Mouse (Mus musculus) granulocyte monocyte progenitor cell, adult 5-6 weeks (primary cell): Measurements from ENCODE around the gene Gk. TPM values are rescaled to one million over a fixed set of nuclear protein-coding genes. Genes with fewer than 3 reads are reported as not detected.

Experiments used
- total RNA-seq, 2 experiments: library from RNA; stranded (forward) in 1 of 2; stranded (reverse) in 1 of 2; fragments of 200-712, 200-1000 nt in 1 of 2; fragments of >200 nt in 1 of 2; fragmentation: Nextera tagmentation in 1 of 2; gene quantifications; 2 replicates each; pipeline ENCODE4 v1.2.3; 2014 to 2017

Gene Gk
- total RNA-seq, 2 experiments from 2014 or later, result 13.0 to 15.2 TPM

Other genes starting within 250 kb of the Gk start
- gene Tab3, start 202.8 kb downstream of the Gk start, total RNA-seq (2014; fragmentation: Nextera tagmentation), result 16.7 and 24.5 TPM in 2 replicates
- gene Tab3, start 202.8 kb downstream of the Gk start, total RNA-seq (2017), result 6.3 and 6.5 TPM in 2 replicates
- 10.2 and 15.1 TPM in 2 replicates for gene 5430427O19Rik, start 93.5 kb upstream of the Gk start, total RNA-seq (2014; fragmentation: Nextera tagmentation)
- gene 5430427O19Rik, start 93.5 kb upstream of the Gk start, total RNA-seq (2017), result 15.1 and 17.1 TPM in 2 replicates